Mouse (Mus musculus) kidney, embryonic 14.5 days (tissue): ENCODE measurements at regions not wholly inside any gene's neighbourhood (a gene's known extent, or its start where the extent isn't known, plus 50 kb on each side); places are given as distances from the start of the nearest gene placed in this dataset.

ENCODE experiments used
- ATAC-seq: fragments of 200-750 bp; cut with Nextera tagmentation; 2 replicates; pipeline ENCODE4 v1.8.0; 2017; ENCODE audit warnings: moderate number of reproducible peaks, mild to moderate bottlenecking, moderate TSS enrichment, moderate library complexity; ENCODE audit not compliant: low FRiP score, low TSS enrichment
- H3K27ac ChIP-seq: fragments of 300-500 bp; sonication (generic); 2 replicates; pipeline ENCODE4 v1.5.1; 2014; ENCODE audit warnings: low read depth, mild to moderate bottlenecking, low read length, moderate library complexity, mixed read lengths
- H3K27me3 ChIP-seq: fragments of 300-500 bp; sonication (generic); 2 replicates; pipeline ENCODE4 v1.6.1; 2014; ENCODE audit warnings: mild to moderate bottlenecking, low read length; ENCODE audit not compliant: control insufficient read depth, insufficient read depth
- H3K36me3 ChIP-seq: fragments of 300-500 bp; sonication (generic); 2 replicates; pipeline ENCODE4 v1.6.1; 2014; ENCODE audit warnings: low read length, mixed read lengths; ENCODE audit not compliant: control insufficient read depth, insufficient read depth
- H3K4me1 ChIP-seq: fragments of 300-500 bp; sonication (generic); 2 replicates; pipeline ENCODE4 v1.6.1; 2014; ENCODE audit warnings: low read length, mixed read lengths; ENCODE audit not compliant: control insufficient read depth, insufficient read depth
- H3K4me2 ChIP-seq: fragments of 300-500 bp; sonication (generic); replicated peaks from 2 replicates; pipeline ENCODE4 v1.6.1; 2014; ENCODE audit warnings: low read depth, mild to moderate bottlenecking, low read length
- H3K4me3 ChIP-seq: fragments of 300-500 bp; sonication (generic); 2 replicates; pipeline ENCODE4 v1.5.1; 2014; ENCODE audit warnings: mild to moderate bottlenecking, low read length
- H3K9ac ChIP-seq: fragments of 300-500 bp; sonication (generic); 2 replicates; pipeline ENCODE4 v1.6.1; 2014; ENCODE audit warnings: low read depth, mild to moderate bottlenecking, low read length, moderate library complexity
- H3K9me3 ChIP-seq: fragments of 300-500 bp; sonication (generic); 2 replicates; pipeline ENCODE4 v1.6.1; 2016; ENCODE audit warnings: low read length; ENCODE audit not compliant: control insufficient read depth
- WGBS: fragments of 180-500 bp; shearing (Covaris S2); extraction: QIAGEN DNeasy Blood & Tissue Kit; methylation state at CpG from one replicate; pipeline ENCODE4 v1.1.7; 2014; 5-methylcytosine and 5-hydroxymethylcytosine counted together

DNA sequence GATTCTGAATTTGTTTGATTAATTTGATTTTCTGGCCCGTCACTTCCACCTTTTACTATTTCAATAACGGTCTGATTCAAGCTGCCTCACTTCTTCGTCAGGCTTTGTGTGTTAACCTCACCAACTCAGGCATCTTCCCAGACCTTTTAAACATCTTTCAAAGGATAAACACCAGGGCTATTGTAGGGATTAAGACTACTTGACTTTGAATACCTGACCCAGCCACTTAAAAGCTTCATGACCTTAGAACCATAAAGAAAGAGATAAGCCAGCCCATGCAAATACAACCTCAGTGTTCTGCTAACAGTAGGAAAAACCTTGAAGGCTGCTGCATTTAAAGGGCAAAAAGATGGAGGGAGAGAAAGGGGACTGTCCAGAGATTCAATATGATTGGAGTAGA is 386.9 kb upstream of the Castor2 start:
- no peak overlapping the region for H3K4me3 ChIP-seq
- H3K27ac ChIP-seq, result no peak overlapping the region
- ATAC-seq, result no peak
- no peaks in the 10 kb centered on the region for H3K4me1 ChIP-seq
- H3K4me2 ChIP-seq, result no peak overlapping the region
- H3K27me3 ChIP-seq, result no peaks in the 10 kb centered on the region
- 64% methylated on average over 3 of the region's 3 CpGs for WGBS
- no peak overlapping the region for H3K9ac ChIP-seq
- H3K9me3 ChIP-seq, result no peaks in the 10 kb centered on the region
- no peaks in the 10 kb centered on the region for H3K36me3 ChIP-seq

DNA sequence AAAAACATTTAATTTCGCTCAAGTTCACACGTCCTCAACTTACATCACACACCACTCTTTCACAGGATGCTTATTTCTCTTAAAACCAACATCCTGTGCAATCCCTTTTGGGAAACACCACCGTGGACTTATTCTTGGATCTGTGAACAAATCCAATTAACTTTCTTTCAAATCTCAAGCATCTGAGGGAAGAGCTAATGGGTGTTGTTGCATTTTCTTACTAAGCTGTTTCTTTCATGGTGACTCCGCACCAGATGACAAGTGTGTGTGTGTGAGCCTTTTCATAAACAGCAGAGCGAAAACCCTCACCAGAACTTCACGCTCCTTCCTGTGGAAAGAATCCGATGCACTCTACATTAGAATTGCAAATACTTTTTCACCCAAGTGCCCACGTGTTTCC is 390.6 kb upstream of the Castor2 start:
- 79% methylated on average over 8 of the region's 8 CpGs for WGBS
- Histone ChIP-seq H3K27me3 (no peaks in the 10 kb centered on the region), H3K9me3 (no peaks in the 10 kb centered on the region), H3K27ac (no peak overlapping the region), H3K4me1 (no peaks in the 10 kb centered on the region), H3K4me3 (no peak overlapping the region), H3K9ac (no peak overlapping the region), H3K36me3 (no peaks in the 10 kb centered on the region), H3K4me2 (no peak overlapping the region)
- no peak for ATAC-seq

GRCm38 (mm10) chr5:133686206-133686605 is 413.3 kb upstream of the Castor2 start:
- Histone ChIP-seq H3K27me3 (no peaks in the 10 kb centered on the region), H3K9me3 (no peaks in the 10 kb centered on the region), H3K4me3 (no peak overlapping the region), H3K4me2 (no peak overlapping the region), H3K36me3 (no peaks in the 10 kb centered on the region), H3K27ac (no peak overlapping the region), H3K9ac (no peak overlapping the region), H3K4me1 (no peaks in the 10 kb centered on the region)
- WGBS, result 83% methylated on average over 2 of the region's 2 CpGs
- ATAC-seq, result no peak

DNA sequence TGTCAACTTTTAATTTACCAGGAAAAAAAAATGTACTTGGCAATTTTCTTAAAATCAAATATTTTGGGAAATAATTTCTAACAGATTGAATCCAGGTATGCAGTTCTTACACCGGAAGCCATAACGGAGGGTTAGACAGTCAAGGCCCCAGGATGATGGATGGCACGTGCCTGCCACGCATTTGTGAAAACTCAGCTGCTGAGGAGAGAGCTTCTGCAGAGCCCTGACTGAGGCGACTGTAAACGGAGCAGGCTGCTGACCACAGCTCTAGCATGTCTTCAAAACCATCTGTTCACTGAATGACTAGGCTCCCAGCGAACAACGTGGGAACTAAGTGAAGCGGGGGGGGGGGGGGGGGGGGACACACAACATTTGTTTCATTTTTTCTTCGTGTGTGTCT is 416.5 kb upstream of the Castor2 start:
- no peak for ATAC-seq
- no peak overlapping the region for H3K9ac ChIP-seq
- H3K9me3 ChIP-seq, result no peaks in the 10 kb centered on the region
- no peaks in the 10 kb centered on the region for H3K36me3 ChIP-seq
- 24% methylated on average over 9 of the region's 10 CpGs for WGBS
- no peak overlapping the region for H3K4me2 ChIP-seq
- no peak overlapping the region for H3K4me3 ChIP-seq
- H3K27me3 ChIP-seq, result no peaks in the 10 kb centered on the region
- no peak overlapping the region for H3K27ac ChIP-seq
- no peaks in the 10 kb centered on the region for H3K4me1 ChIP-seq

- no peak for ATAC-seq
- no peak overlapping the region for H3K4me3 ChIP-seq
- H3K4me2 ChIP-seq, result no peak overlapping the region
- no peak overlapping the region for H3K9ac ChIP-seq
- H3K9me3 ChIP-seq, result no peaks in the 10 kb centered on the region
- H3K4me1 ChIP-seq, result no peaks in the 10 kb centered on the region
- H3K27me3 ChIP-seq, result no peaks in the 10 kb centered on the region
- no peak overlapping the region for H3K27ac ChIP-seq
- H3K36me3 ChIP-seq, result no peaks in the 10 kb centered on the region
- 70% methylated on average over 15 of the region's 15 CpGs for WGBS
These were observed 422.6 kb upstream of the Castor2 start for GRCm38 (mm10) chr5:133676791-133677450.

GRCm38 (mm10) chr5:133675636-133676035 is 423.9 kb upstream of the Castor2 start:
- Histone ChIP-seq H3K9me3 (no peaks in the 10 kb centered on the region), H3K4me2 (no peak overlapping the region), H3K4me3 (no peak overlapping the region), H3K9ac (no peak overlapping the region), H3K4me1 (no peaks in the 10 kb centered on the region), H3K27ac (no peak overlapping the region), H3K36me3 (no peaks in the 10 kb centered on the region), H3K27me3 (no peaks in the 10 kb centered on the region)
- ATAC-seq, result no peak
- 63% methylated on average over 3 of the region's 3 CpGs for WGBS

DNA sequence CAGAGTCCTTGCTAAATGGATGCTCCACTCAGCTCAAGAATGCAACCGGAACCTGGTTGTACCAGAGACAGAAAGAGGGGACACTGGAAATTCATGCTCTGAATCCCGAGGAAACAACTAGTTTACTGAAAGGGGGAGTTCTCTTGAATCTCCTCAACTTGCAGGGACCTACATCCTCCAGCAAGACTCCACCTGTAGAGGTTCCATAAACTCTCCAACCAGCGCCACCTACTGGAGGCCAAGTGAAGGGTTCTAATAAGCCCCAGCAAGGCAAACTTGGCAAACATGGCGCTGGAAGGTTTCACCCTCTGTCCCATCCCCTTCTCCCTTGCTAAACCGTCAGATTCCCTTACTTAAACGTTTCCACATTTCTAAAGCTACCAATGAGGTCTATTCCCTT is 433.0 kb upstream of the Castor2 start:
- no peak overlapping the region for H3K27ac ChIP-seq
- no peaks in the 10 kb centered on the region for H3K36me3 ChIP-seq
- no peaks in the 10 kb centered on the region for H3K27me3 ChIP-seq
- no peak overlapping the region for H3K9ac ChIP-seq
- no peaks in the 10 kb centered on the region for H3K4me1 ChIP-seq
- H3K9me3 ChIP-seq, result no peaks in the 10 kb centered on the region
- H3K4me3 ChIP-seq, result no peak overlapping the region
- ATAC-seq, result no peak
- 42% methylated on average over 6 of the region's 6 CpGs for WGBS
- no peak overlapping the region for H3K4me2 ChIP-seq

GRCm38 (mm10) chr5:133662474-133663256 is 436.8 kb upstream of the Castor2 start:
- Histone ChIP-seq H3K27ac (no peak overlapping the region), H3K27me3 (no peaks in the 10 kb centered on the region), H3K4me1 (no peaks in the 10 kb centered on the region), H3K9ac (no peak overlapping the region), H3K4me2 (no peak overlapping the region), H3K9me3 (no peaks in the 10 kb centered on the region), H3K4me3 (no peak overlapping the region), H3K36me3 (no peaks in the 10 kb centered on the region)
- ATAC-seq, result no peak
- 90% methylated on average over 7 of the region's 7 CpGs for WGBS

DNA sequence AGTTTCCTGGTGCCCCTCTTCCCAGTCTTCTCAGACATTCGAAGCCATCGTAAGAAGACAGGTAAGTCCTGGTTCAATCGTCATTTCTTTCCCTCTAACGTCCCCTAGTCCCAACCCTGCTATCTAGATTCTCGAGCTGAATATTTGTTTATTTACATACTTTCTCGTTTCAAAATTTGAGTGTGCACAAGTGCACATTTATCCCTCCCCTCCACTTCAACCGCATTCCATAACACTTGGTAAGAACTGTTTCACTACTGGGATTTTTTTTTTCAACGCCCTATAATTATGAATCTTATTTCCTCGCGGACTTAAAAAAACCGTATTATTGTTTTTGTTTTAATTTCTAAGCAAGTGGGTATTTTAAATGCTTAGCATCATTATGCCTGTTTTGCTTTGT is 439.2 kb upstream of the Castor2 start:
- WGBS, result 91% methylated on average over 11 of the region's 11 CpGs
- Histone ChIP-seq H3K4me1 (no peaks in the 10 kb centered on the region), H3K9me3 (no peaks in the 10 kb centered on the region), H3K36me3 (no peaks in the 10 kb centered on the region), H3K4me3 (no peak overlapping the region), H3K27ac (no peak overlapping the region), H3K9ac (no peak overlapping the region), H3K27me3 (no peaks in the 10 kb centered on the region), H3K4me2 (no peak overlapping the region)
- no peak for ATAC-seq
